Mouse (Mus musculus) limb, embryonic 11.5 days (tissue): Measurements from ENCODE around the gene Kcnh4. TPM values are rescaled to one million over a fixed set of nuclear protein-coding genes. Genes with fewer than 3 reads are reported as not detected.

ENCODE experiments used
- ATAC-seq: fragments of 200-750 bp; cut with Nextera tagmentation; 2 replicates; pipeline ENCODE4 v1.8.0; 2017; ENCODE audit warnings: low read depth; ENCODE audit not compliant: insufficient number of reproducible peaks, low FRiP score, low TSS enrichment
- DNase-seq: peaks from one replicate; pipeline ENCODE4 v3.0.0-alpha.2; 2015; ENCODE audit warnings: low spot score
- H3K27ac ChIP-seq: fragments of 300-500 bp; sonication (generic); replicated peaks from 2 replicates; pipeline ENCODE4 v1.5.1; 2014; ENCODE audit warnings: low read depth, mild to moderate bottlenecking, low read length
- H3K27me3 ChIP-seq: fragments of 300-500 bp; sonication (generic); 2 replicates; pipeline ENCODE4 v1.6.1; 2014; ENCODE audit warnings: mild to moderate bottlenecking, low read length, mixed read lengths; ENCODE audit not compliant: control insufficient read depth, insufficient read depth
- H3K36me3 ChIP-seq: fragments of 300-500 bp; sonication (generic); 2 replicates; pipeline ENCODE4 v1.6.1; 2014; ENCODE audit warnings: mild to moderate bottlenecking, low read length, moderate library complexity, mixed read lengths; ENCODE audit not compliant: control insufficient read depth, insufficient read depth
- H3K4me1 ChIP-seq: fragments of 300-500 bp; sonication (generic); 2 replicates; pipeline ENCODE4 v1.6.1; 2014; ENCODE audit warnings: low read length, mixed read lengths; ENCODE audit not compliant: control insufficient read depth, insufficient read depth
- H3K4me2 ChIP-seq: fragments of 300-500 bp; sonication (generic); 2 replicates; pipeline ENCODE4 v1.6.1; 2014; ENCODE audit warnings: low read depth, mild to moderate bottlenecking, moderate library complexity; ENCODE audit not compliant: severe bottlenecking
- H3K4me3 ChIP-seq: fragments of 300-500 bp; sonication (generic); 2 replicates; pipeline ENCODE4 v1.5.1; 2014; ENCODE audit warnings: low read depth, low read length
- H3K9ac ChIP-seq: fragments of 300-500 bp; sonication (generic); 2 replicates; pipeline ENCODE4 v1.6.1; 2014; ENCODE audit warnings: mild to moderate bottlenecking, low read length
- H3K9me3 ChIP-seq: fragments of 300-500 bp; sonication (generic); 2 replicates; pipeline ENCODE4 v1.6.1; 2016; ENCODE audit warnings: low read length; ENCODE audit not compliant: control insufficient read depth
- WGBS: fragments of 180-500 bp; shearing (Covaris S2); extraction: QIAGEN DNeasy Blood & Tissue Kit; methylation state at CpG from one replicate; pipeline ENCODE4 v1.1.7; 2014; 5-methylcytosine and 5-hydroxymethylcytosine counted together
- polyA plus RNA-seq: library from polyadenylated mRNA; unstranded; fragments of >200 nt; fragmentation: Nextera tagmentation; extraction: Ambion mirVana; gene quantifications from 2 replicates; pipeline ENCODE4 v1.2.1, GENCODE M21; 2014

Gene Kcnh4
- polyA plus RNA-seq, 1 experiment from 2014 or later, result not detected

- no peak overlapping the region for H3K4me3 ChIP-seq
- no peaks in the 10 kb centered on the region for H3K9me3 ChIP-seq
- H3K36me3 ChIP-seq, result peaks cover 12% of the 10 kb centered on the region; the same call in 1 of the 2 replicates
- H3K9ac ChIP-seq, result no peak overlapping the region
- H3K27ac ChIP-seq, result no peak overlapping the region
- H3K4me1 ChIP-seq, result no peaks in the 10 kb centered on the region
- H3K27me3 ChIP-seq, result no peaks in the 10 kb centered on the region
- 94% methylated on average over 23 of the region's 23 CpGs for WGBS
- no peak for ATAC-seq
- no peak overlapping the region for H3K4me2 ChIP-seq
- no peak for DNase-seq
These were observed 54.5 kb downstream of the Kcnh4 start for GRCm38 (mm10) chr11:100705095-100705747.

- WGBS, result 67% methylated on average over 7 of the region's 7 CpGs
- ATAC-seq, result no peak
- no peaks in the 10 kb centered on the region for H3K9me3 ChIP-seq
- no peaks in the 10 kb centered on the region for H3K4me1 ChIP-seq
- peaks cover 9% of the 10 kb centered on the region; the same call in 1 of the 2 replicates for H3K36me3 ChIP-seq
- H3K4me3 ChIP-seq, result no peak within 1 kb of the TSS
- H3K4me2 ChIP-seq, result no peak within 1 kb of the TSS
- DNase-seq, result no peak
- no peak within 1 kb of the TSS for H3K9ac ChIP-seq
- no peak within 1 kb of the TSS for H3K27ac ChIP-seq
- no peaks in the 10 kb centered on the region for H3K27me3 ChIP-seq
These were observed 55.8 kb downstream of the Kcnh4 start, which contains the start of gene Dhx58 for GRCm38 (mm10) chr11:100703851-100704531. Dhx58 (minus strand) TSS chr11:100704271.

- no peak overlapping the region for H3K27ac ChIP-seq
- no peaks in the 10 kb centered on the region for H3K27me3 ChIP-seq
- WGBS, result 69% methylated on average over 11 of the region's 11 CpGs
- H3K4me1 ChIP-seq, result no peaks in the 10 kb centered on the region
- no peak for DNase-seq
- no peak overlapping the region for H3K9ac ChIP-seq
- ATAC-seq, result no peak
- peaks cover 6% of the 10 kb centered on the region; the same call in 1 of the 2 replicates for H3K36me3 ChIP-seq
- no peaks in the 10 kb centered on the region for H3K9me3 ChIP-seq
- H3K4me2 ChIP-seq, result no peak overlapping the region
- H3K4me3 ChIP-seq, result no peak overlapping the region
These were observed 56.4 kb downstream of the Kcnh4 start for GRCm38 (mm10) chr11:100703366-100703765.

- Histone ChIP-seq H3K27me3 (no peaks in the 10 kb centered on the region), H3K4me3 (no peak overlapping the region)
These were observed 56.8 kb downstream of the Kcnh4 start for GRCm38 (mm10) chr11:100702906-100703305.

GRCm38 (mm10) chr11:100702081-100702851 lies 57.5 kb downstream of the Kcnh4 start:
- WGBS, result 37% methylated on average over 19 of the region's 19 CpGs
- DNase-seq, result peak; percentile 78
- no peak overlapping the region for H3K9ac ChIP-seq
- no peaks in the 10 kb centered on the region for H3K4me1 ChIP-seq
- peaks cover 3% of the 10 kb centered on the region; the same call in 1 of the 2 replicates for H3K36me3 ChIP-seq
- no peak overlapping the region for H3K4me3 ChIP-seq
- no peak overlapping the region for H3K27ac ChIP-seq
- ATAC-seq, result no peak
- no peaks in the 10 kb centered on the region for H3K9me3 ChIP-seq
- H3K4me2 ChIP-seq, result no peak overlapping the region
- no peaks in the 10 kb centered on the region for H3K27me3 ChIP-seq

More at GRCm38 (mm10) chr11:100702906-100703305, 56.8 kb downstream of the Kcnh4 start:
- ATAC-seq (no peak), DNase-seq (no peak)
- H3K27ac ChIP-seq, result no peak overlapping the region
- no peak overlapping the region for H3K9ac ChIP-seq
- no peaks in the 10 kb centered on the region for H3K9me3 ChIP-seq
- no peaks in the 10 kb centered on the region for H3K4me1 ChIP-seq
- H3K4me2 ChIP-seq, result no peak overlapping the region
- WGBS, result 44% methylated on average over 7 of the region's 7 CpGs
- H3K36me3 ChIP-seq, result peaks cover 3% of the 10 kb centered on the region; the same call in 1 of the 2 replicates

GRCm38 (mm10) chr11:100701301-100701700 lies 58.4 kb downstream of the Kcnh4 start:
- Histone ChIP-seq H3K9ac (no peak overlapping the region), H3K4me3 (0 out of 2 replicates have a peak overlapping the region, but pooled peaks have one; percentile 4), H3K27ac (no peak overlapping the region), H3K27me3 (no peaks in the 10 kb centered on the region), H3K9me3 (no peaks in the 10 kb centered on the region), H3K4me1 (no peaks in the 10 kb centered on the region), H3K4me2 (peak overlapping the region; percentile 34; the same call in 1 of the 2 replicates), H3K36me3 (peaks cover 3% of the 10 kb centered on the region; the same call in 1 of the 2 replicates)
- under 1% methylated on average over 14 of the region's 14 CpGs for WGBS
- peak; percentile 65 for DNase-seq
- no peak for ATAC-seq

- Histone ChIP-seq H3K4me2 (peak overlapping the region; percentile 34; the same call in 1 of the 2 replicates), H3K4me3 (no peak overlapping the region)
These were observed 59.0 kb downstream of the Kcnh4 start for GRCm38 (mm10) chr11:100700710-100701109.

GRCm38 (mm10) chr11:100697921-100698320 lies 61.8 kb downstream of the Kcnh4 start:
- no peak overlapping the region for H3K9ac ChIP-seq
- H3K9me3 ChIP-seq, result no peaks in the 10 kb centered on the region
- no peaks in the 10 kb centered on the region for H3K27me3 ChIP-seq
- no peak overlapping the region for H3K4me3 ChIP-seq
- DNase-seq, result no peak
- WGBS, result 68% methylated on average over 7 of the region's 7 CpGs
- H3K36me3 ChIP-seq, result no peaks in the 10 kb centered on the region
- ATAC-seq, result no peak
- no peaks in the 10 kb centered on the region; the same call in 1 of the 2 replicates for H3K4me1 ChIP-seq
- no peak overlapping the region for H3K4me2 ChIP-seq
- H3K27ac ChIP-seq, result no peak overlapping the region

More at GRCm38 (mm10) chr11:100700710-100701109, 59.0 kb downstream of the Kcnh4 start:
- peaks cover 3% of the 10 kb centered on the region; the same call in 1 of the 2 replicates for H3K36me3 ChIP-seq
- no peak for ATAC-seq
- DNase-seq, result no peak
- no peak overlapping the region for H3K27ac ChIP-seq
- 73% methylated on average over 3 of the region's 3 CpGs for WGBS
- H3K9ac ChIP-seq, result no peak overlapping the region
- H3K4me1 ChIP-seq, result no peaks in the 10 kb centered on the region
- H3K27me3 ChIP-seq, result no peaks in the 10 kb centered on the region
- H3K9me3 ChIP-seq, result no peaks in the 10 kb centered on the region
